Mouse (Mus musculus): ENCODE data around the gene Sstr4. TPM values are rescaled to one million over a fixed set of nuclear protein-coding genes. Genes with fewer than 3 reads are reported as not detected.

Gene Sstr4
- polyA plus RNA-seq, 1 experiment from 2014 or later = 2.5 TPM

DNA sequence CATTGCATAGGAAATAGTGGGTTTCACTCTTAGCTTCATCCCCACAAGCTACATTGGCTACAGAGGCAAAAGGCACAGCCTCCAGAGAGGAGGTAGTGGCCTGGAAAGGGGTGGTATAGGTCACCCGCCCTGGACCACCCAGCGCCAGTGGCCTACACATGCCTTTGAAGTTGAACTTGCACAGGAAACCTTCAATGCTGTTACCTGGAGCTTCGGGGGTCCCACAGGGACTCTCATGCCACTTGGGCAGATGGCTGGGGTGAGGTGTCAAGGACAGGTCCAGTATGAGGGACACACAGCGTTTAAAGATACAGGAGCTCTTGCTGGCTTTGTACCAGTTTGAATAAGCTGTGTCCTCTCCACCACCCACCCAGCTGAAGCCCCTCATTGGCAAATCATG, 47.6 kb downstream of the Sstr4 start:
- Histone ChIP-seq H3K36me3 (no peaks in the 10 kb centered on the region), H3K4me3 (peak overlapping the region; percentile 12), H3K27me3 (0 out of 2 replicates have a peak, but pooled peaks cover 3% of the 10 kb centered on the region), H3K4me2 (replicated peaks) (peak overlapping the region; percentile 9; the same call in 1 of the 2 replicates), H3K4me1 (no peaks in the 10 kb centered on the region), H3K9ac (peak overlapping the region; percentile 8; the same call in 1 of the 2 replicates), H3K9me3 (no peaks in the 10 kb centered on the region), H3K27ac (no peak overlapping the region)
- ATAC-seq (ENCODE audit: low FRiP score, low read depth) = no peak
- 76% methylated on average over 4 of the region's 4 CpGs for WGBS

DNA sequence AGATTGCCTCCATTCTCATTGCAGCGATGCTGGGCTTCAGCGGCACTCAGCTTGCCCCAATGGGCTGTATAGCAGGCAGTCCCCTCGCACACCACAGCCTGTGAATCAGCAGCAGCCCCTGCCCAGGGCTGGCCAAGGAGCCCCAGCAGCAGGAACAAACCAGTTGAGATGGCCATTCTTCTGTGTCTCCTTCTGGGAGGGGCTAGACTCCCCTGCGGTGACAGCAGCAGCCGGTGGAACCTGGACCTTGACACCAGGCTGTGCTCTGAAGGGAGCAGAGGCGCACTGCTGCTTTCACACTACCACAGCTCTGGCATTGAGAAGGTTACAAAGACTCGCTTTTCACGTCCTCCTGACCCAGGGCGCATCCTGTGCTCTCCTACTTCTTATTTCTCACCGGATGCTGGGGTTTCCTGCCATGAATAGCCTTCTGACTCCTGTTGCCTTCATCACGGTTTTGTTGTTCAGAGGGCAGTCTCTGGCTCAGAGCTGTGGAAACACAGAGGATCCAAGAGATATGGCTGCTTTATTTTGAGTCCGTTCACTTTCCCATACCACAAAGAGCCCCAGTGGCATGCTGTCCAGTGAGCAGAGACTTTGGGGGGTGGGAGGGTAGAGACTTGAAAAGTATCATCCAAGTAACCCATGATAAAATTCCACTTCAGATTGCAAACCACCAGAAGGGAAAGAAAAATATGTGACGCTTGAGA, 48.3 kb downstream of the Sstr4 start, which contains the start of gene Cd93:
TSS of gene Cd93 (minus strand) at position 315 of the 710 bp plus-strand sequence.
- Histone ChIP-seq H3K9me3 (no peaks in the 10 kb centered on the region), H3K4me3 (peak within 1 kb of the TSS; percentile 12), H3K4me1 (no peaks in the 10 kb centered on the region), H3K36me3 (no peaks in the 10 kb centered on the region), H3K27me3 (0 out of 2 replicates have a peak, but pooled peaks cover 3% of the 10 kb centered on the region), H3K9ac (peak within 1 kb of the TSS; percentile 8; the same call in 1 of the 2 replicates), H3K4me2 (replicated peaks) (peak within 1 kb of the TSS; percentile 9; the same call in 1 of the 2 replicates), H3K27ac (0 out of 2 replicates have a peak within 1 kb of the TSS, but pooled peaks have one; percentile 11)
- ATAC-seq (ENCODE audit: low FRiP score, low read depth) = no peak
- 54% methylated on average over 13 of the region's 13 CpGs for WGBS

DNA sequence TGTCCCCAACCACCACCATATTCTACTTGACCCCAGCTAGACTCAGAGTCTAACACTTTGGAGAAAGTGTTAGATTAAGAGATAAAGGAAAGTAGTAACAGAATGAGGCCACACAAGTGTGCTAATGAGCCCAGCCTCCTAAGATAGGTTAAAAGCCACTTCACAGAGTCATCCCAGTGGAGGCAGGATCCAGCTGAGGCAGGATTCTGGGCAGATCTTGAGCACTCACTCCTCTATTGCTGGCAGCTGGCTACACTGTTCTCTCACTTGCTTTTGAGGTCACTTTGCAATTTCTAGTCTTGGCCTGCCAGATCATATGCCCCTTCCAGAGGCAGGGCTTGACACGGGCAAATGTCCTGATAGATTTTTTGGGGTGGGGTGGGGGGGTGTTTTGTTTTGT, 49.3 kb downstream of the Sstr4 start:
- H3K27me3 ChIP-seq = no peaks in the 10 kb centered on the region
- no peak overlapping the region for H3K9ac ChIP-seq
- no peaks in the 10 kb centered on the region for H3K36me3 ChIP-seq
- ATAC-seq (ENCODE audit: low FRiP score, low read depth) = no peak
- 42% methylated on average over 1 of the region's 1 CpGs for WGBS
- no peak overlapping the region for H3K4me2 ChIP-seq (replicated peaks)
- H3K27ac ChIP-seq = no peak overlapping the region
- H3K4me3 ChIP-seq = no peak overlapping the region
- H3K4me1 ChIP-seq = no peaks in the 10 kb centered on the region
- no peaks in the 10 kb centered on the region for H3K9me3 ChIP-seq

DNA sequence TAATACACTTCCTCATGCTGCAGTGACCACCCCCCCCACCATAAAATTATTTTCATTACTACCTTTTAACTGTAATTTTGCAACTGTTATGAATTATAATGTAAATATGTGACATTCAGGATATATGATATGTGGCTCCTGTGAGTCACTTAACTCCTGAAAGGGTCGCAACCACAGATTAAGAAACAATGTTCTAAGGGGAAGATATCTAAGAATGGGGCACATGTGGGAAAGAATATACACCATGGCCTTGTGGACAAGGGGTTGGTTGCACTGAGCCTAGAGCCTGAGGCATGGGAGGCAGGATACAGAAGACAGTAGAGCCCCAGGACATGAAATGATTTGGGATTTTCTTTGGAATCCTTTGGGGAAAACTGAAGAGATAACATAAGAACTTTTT, 50.5 kb downstream of the Sstr4 start:
- 84% methylated on average over 1 of the region's 1 CpGs for WGBS
- H3K36me3 ChIP-seq = no peaks in the 10 kb centered on the region
- H3K4me3 ChIP-seq = no peak overlapping the region
- no peaks in the 10 kb centered on the region for H3K27me3 ChIP-seq
- no peaks in the 10 kb centered on the region for H3K4me1 ChIP-seq
- no peaks in the 10 kb centered on the region for H3K9me3 ChIP-seq
- no peak overlapping the region for H3K27ac ChIP-seq
- H3K4me2 ChIP-seq (replicated peaks) = no peak overlapping the region
- ATAC-seq (ENCODE audit: low FRiP score, low read depth) = no peak
- no peak overlapping the region for H3K9ac ChIP-seq

Other genes starting within 250 kb of the Sstr4 start
- gene Thbd, start 12.8 kb downstream of the Sstr4 start, polyA plus RNA-seq (2015; fragmentation: Nextera tagmentation; extraction: Ambion mirVana) = 12.0 and 13.4 TPM in 2 replicates
- 8.2 and 8.6 TPM in 2 replicates for gene Cd93, start 48.2 kb downstream of the Sstr4 start, polyA plus RNA-seq (2015; fragmentation: Nextera tagmentation; extraction: Ambion mirVana)